Mouse (Mus musculus) myocyte (in vitro differentiated cells): ENCODE data around the gene Asic2. TPM values are rescaled to one million over a fixed set of nuclear protein-coding genes. Genes with fewer than 3 reads are reported as not detected.

Experiments
- H3K27me3 ChIP-seq: one replicate; pipeline ENCODE4 v1.6.1; 2011; ENCODE audit not compliant: control insufficient read depth, insufficient read depth, insufficient read length
- H3K36me3 ChIP-seq: one replicate; pipeline ENCODE4 v1.6.1; 2011; ENCODE audit not compliant: control insufficient read depth, insufficient read depth
- H3K4me2 ChIP-seq: one replicate; pipeline ENCODE4 v1.6.1; 2011; ENCODE audit warnings: low read depth, control low read depth
- H3K4me3 ChIP-seq: one replicate; pipeline ENCODE4 v1.5.1; 2011; ENCODE audit warnings: mild to moderate bottlenecking, control low read depth, moderate library complexity
- H3K79me2 ChIP-seq: one replicate; pipeline ENCODE4 v1.6.1; 2011; ENCODE audit not compliant: control insufficient read depth, insufficient read depth
- H3ac ChIP-seq: one replicate; pipeline ENCODE4 v1.6.1; 2011; ENCODE audit not compliant: control insufficient read depth, insufficient read length
- CEBPB ChIP-seq: IDR thresholded peaks from 2 replicates; pipeline ENCODE4 v1.6.1; 2011; ENCODE audit warnings: mild to moderate bottlenecking, moderate library complexity; ENCODE audit not compliant: poor library complexity, insufficient read depth, severe bottlenecking
- E2F4 ChIP-seq: IDR thresholded peaks from one replicate; pipeline ENCODE4 v1.6.1; 2011; ENCODE audit warnings: mild to moderate bottlenecking, control low read depth, moderate library complexity; ENCODE audit not compliant: insufficient read depth
- MAX ChIP-seq: IDR thresholded peaks from one replicate; pipeline ENCODE4 v1.6.1; 2011; ENCODE audit warnings: low read depth, mild to moderate bottlenecking, control low read depth
- MYOD1 ChIP-seq, 3 experiments: IDR thresholded peaks; one replicate each; pipeline ENCODE4 v1.6.1; 2011; ENCODE audit warnings: control low read depth in 2 of 3, low read depth in 2 of 3, mild to moderate bottlenecking in 2 of 3, moderate library complexity in 1 of 3; ENCODE audit not compliant: insufficient read length in 2 of 3, control insufficient read depth in 1 of 3
- MYOG ChIP-seq, 3 experiments: IDR thresholded peaks; one replicate each; pipeline ENCODE4 v1.6.1; 2011; ENCODE audit warnings: control low read depth in 2 of 3, low read depth in 2 of 3, mild to moderate bottlenecking in 2 of 3; ENCODE audit not compliant: insufficient read length in 2 of 3, control insufficient read depth in 1 of 3, insufficient read depth in 1 of 3
- POLR2A ChIP-seq: IDR thresholded peaks from one replicate; pipeline ENCODE4 v1.6.1; 2011; ENCODE audit warnings: low read depth, mild to moderate bottlenecking, control low read depth, moderate library complexity; ENCODE audit not compliant: insufficient read length
- POLR2AphosphoS2 ChIP-seq: IDR thresholded peaks from one replicate; pipeline ENCODE4 v1.6.1; 2011; ENCODE audit warnings: low read depth, control low read depth; ENCODE audit not compliant: insufficient read length
- REST ChIP-seq: IDR thresholded peaks from one replicate; pipeline ENCODE4 v1.6.1; 2011; ENCODE audit warnings: mild to moderate bottlenecking, control low read depth, moderate library complexity; ENCODE audit not compliant: insufficient read depth, insufficient read length
- SRF ChIP-seq: IDR thresholded peaks from one replicate; pipeline ENCODE4 v1.6.1; 2011; ENCODE audit warnings: low read depth; ENCODE audit not compliant: control insufficient read depth, insufficient read length
- TCF12 ChIP-seq: IDR thresholded peaks from one replicate; pipeline ENCODE4 v1.6.1; 2011; ENCODE audit warnings: mild to moderate bottlenecking, control low read depth; ENCODE audit not compliant: poor library complexity, insufficient read depth, severe bottlenecking
- TCF3 ChIP-seq: IDR thresholded peaks from one replicate; pipeline ENCODE4 v1.6.1; 2011; ENCODE audit warnings: low read depth, control low read depth; ENCODE audit not compliant: insufficient read length
- USF1 ChIP-seq: IDR thresholded peaks from one replicate; pipeline ENCODE4 v1.6.1; 2011; ENCODE audit warnings: low read depth, mild to moderate bottlenecking, control low read depth, moderate library complexity
- polyA plus RNA-seq: library from polyadenylated mRNA; unstranded; fragments of >200 nt; fragmentation: generic; extraction: Trizol; gene quantifications from one replicate; pipeline ENCODE4 v1.2.1, GENCODE M21; 2012; ENCODE audit warnings: missing spikeins

Asic2 gene
- polyA plus RNA-seq, 1 experiment = not detected

- H3ac ChIP-seq = no peak overlapping the region
- TF ChIP-seq MYOG (IDR thresholded peaks at IDR 0.05; ENCODE audit: control insufficient read depth in 1 of 3, insufficient read depth in 1 of 3, insufficient read length in 2 of 3, low read depth in 2 of 3) = no peak
- no peak for TF ChIP-seq MAX
- no peak for TF ChIP-seq CEBPB
- no peak for TF ChIP-seq TCF12
- TF ChIP-seq POLR2A = no peak
- TF ChIP-seq MYOD1 (IDR thresholded peaks at IDR 0.05; ENCODE audit: control insufficient read depth in 1 of 3, insufficient read length in 2 of 3, low read depth in 2 of 3) = no peak
- TF ChIP-seq POLR2AphosphoS2 = no peak
- TF ChIP-seq USF1 = no peak
- no peak for TF ChIP-seq E2F4
- no peak for TF ChIP-seq SRF
- no peak for TF ChIP-seq TCF3
- no peak for TF ChIP-seq REST
- no peak overlapping the region for H3K4me2 ChIP-seq
- H3K27me3 ChIP-seq = no peaks in the 10 kb centered on the region
- H3K36me3 ChIP-seq = no peaks in the 10 kb centered on the region
- no peaks in the 10 kb centered on the region for H3K79me2 ChIP-seq
- H3K4me3 ChIP-seq = no peak overlapping the region
Observed at GRCm38 (mm10) chr11:81671724-81672123, 296.5 kb downstream of the Asic2 start.

DNA sequence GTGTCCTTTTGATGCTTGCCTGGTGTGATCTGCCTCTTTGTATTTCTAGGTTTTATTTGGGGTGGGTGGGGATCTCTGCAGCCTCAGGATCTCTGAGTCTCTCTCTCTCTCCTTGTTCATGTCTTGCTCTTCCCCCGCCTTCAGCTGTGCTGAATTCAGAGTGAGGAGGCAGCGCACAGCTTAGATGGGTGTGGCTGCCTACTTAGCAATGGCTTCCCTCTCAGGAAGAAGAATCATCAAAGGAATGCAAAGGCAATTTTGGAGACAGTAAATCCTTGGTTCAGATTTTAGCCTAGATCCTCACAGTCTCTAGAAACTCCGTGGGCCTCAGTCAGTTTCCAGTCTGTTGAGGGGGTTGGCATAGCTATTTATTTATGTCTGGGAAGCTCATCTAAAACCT, 297.8 kb downstream of the Asic2 start:
- Histone ChIP-seq H3K79me2 (no peaks in the 10 kb centered on the region), H3ac (no peak overlapping the region), H3K36me3 (no peaks in the 10 kb centered on the region), H3K4me2 (no peak overlapping the region), H3K27me3 (no peaks in the 10 kb centered on the region), H3K4me3 (no peak overlapping the region)
- TF ChIP-seq POLR2AphosphoS2 = no peak
- no peak for TF ChIP-seq TCF12
- TF ChIP-seq MYOG (IDR thresholded peaks at IDR 0.05; ENCODE audit: control insufficient read depth in 1 of 3, insufficient read depth in 1 of 3, insufficient read length in 2 of 3, low read depth in 2 of 3) = no peak
- TF ChIP-seq TCF3 = no peak
- no peak for TF ChIP-seq USF1
- no peak for TF ChIP-seq SRF
- TF ChIP-seq POLR2A = no peak
- TF ChIP-seq REST = no peak
- TF ChIP-seq E2F4 = no peak
- no peak for TF ChIP-seq CEBPB
- TF ChIP-seq MYOD1 (IDR thresholded peaks at IDR 0.05; ENCODE audit: control insufficient read depth in 1 of 3, insufficient read length in 2 of 3, low read depth in 2 of 3) = no peak
- TF ChIP-seq MAX = no peak

GRCm38 (mm10) chr11:81658850-81659249, 309.4 kb downstream of the Asic2 start:
- no peak overlapping the region for H3K4me3 ChIP-seq
- no peak overlapping the region for H3K4me2 ChIP-seq
- H3K27me3 ChIP-seq = peaks cover 5% of the 10 kb centered on the region
- no peaks in the 10 kb centered on the region for H3K36me3 ChIP-seq
- no peak for TF ChIP-seq TCF3
- TF ChIP-seq MAX = no peak
- TF ChIP-seq REST = no peak
- no peak for TF ChIP-seq POLR2A
- TF ChIP-seq MYOD1 (IDR thresholded peaks at IDR 0.05; ENCODE audit: control insufficient read depth in 1 of 3, insufficient read length in 2 of 3, low read depth in 2 of 3) = no peak
- TF ChIP-seq USF1 = no peak
- no peak overlapping the region for H3ac ChIP-seq
- H3K79me2 ChIP-seq = no peaks in the 10 kb centered on the region

DNA sequence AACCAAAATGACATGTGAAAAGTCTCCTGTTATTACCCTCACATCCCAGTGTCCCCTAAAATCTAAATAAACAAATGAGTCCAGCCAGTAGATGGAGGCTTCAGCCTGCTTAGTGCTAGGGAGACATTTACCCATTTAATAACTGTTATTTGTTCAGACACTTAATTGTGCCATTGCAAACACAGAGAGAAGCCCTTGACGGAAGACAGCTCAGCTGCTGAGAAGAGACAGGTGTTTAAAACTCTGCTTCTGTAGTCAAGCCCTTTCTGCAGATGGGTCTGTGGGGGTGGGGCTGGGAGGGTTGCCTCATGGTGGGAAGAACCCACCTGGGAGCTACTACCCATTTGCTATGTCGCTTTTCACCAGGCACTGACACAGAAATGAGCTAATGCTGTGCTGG, 311.1 kb downstream of the Asic2 start:
- H3ac ChIP-seq = no peak overlapping the region
- no peak overlapping the region for H3K4me2 ChIP-seq
- no peaks in the 10 kb centered on the region for H3K79me2 ChIP-seq
- no peak overlapping the region for H3K4me3 ChIP-seq
- no peaks in the 10 kb centered on the region for H3K36me3 ChIP-seq
- H3K27me3 ChIP-seq = peaks cover 8% of the 10 kb centered on the region
- TF ChIP-seq CEBPB = no peak
- TF ChIP-seq MYOD1 (IDR thresholded peaks at IDR 0.05; ENCODE audit: control insufficient read depth in 1 of 3, insufficient read length in 2 of 3, low read depth in 2 of 3) = no peak
- no peak for TF ChIP-seq TCF3
- no peak for TF ChIP-seq POLR2A
- TF ChIP-seq MAX = no peak
- no peak for TF ChIP-seq TCF12
- TF ChIP-seq POLR2AphosphoS2 = no peak
- no peak for TF ChIP-seq SRF
- no peak for TF ChIP-seq USF1
- TF ChIP-seq REST = no peak
- TF ChIP-seq MYOG (IDR thresholded peaks at IDR 0.05; ENCODE audit: control insufficient read depth in 1 of 3, insufficient read depth in 1 of 3, insufficient read length in 2 of 3, low read depth in 2 of 3) = no peak
- no peak for TF ChIP-seq E2F4

DNA sequence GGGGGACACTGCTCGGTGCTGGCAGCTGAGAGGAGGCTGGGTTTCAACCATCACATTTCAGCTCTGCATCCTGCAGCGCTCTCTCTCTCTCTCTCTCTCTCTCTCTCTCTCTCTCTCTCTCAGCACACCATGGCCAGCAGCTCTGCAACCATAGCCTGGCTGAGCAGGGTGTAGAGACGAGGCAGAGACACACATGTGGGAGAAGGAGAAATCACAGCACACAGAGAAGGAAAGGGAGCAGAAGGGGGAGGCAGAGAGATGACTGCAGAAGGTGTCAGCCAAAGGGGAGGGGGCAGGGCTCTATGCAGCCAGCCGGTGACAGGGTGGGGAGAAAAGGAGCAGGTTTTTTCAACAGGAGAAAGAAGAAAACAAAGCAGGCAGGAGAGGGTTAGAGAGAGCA, 320.4 kb downstream of the Asic2 start:
- Histone ChIP-seq H3K4me3 (no peak overlapping the region), H3ac (no peak overlapping the region), H3K4me2 (no peak overlapping the region), H3K36me3 (no peaks in the 10 kb centered on the region), H3K79me2 (no peaks in the 10 kb centered on the region), H3K27me3 (peaks cover 14% of the 10 kb centered on the region)
- TF ChIP-seq TCF3 = no peak
- TF ChIP-seq E2F4 = no peak
- TF ChIP-seq CEBPB = no peak
- TF ChIP-seq POLR2A = no peak
- no peak for TF ChIP-seq MYOD1 (IDR thresholded peaks at IDR 0.05; ENCODE audit: control insufficient read depth in 1 of 3, insufficient read length in 2 of 3, low read depth in 2 of 3)
- TF ChIP-seq MYOG (IDR thresholded peaks at IDR 0.05; ENCODE audit: control insufficient read depth in 1 of 3, insufficient read depth in 1 of 3, insufficient read length in 2 of 3, low read depth in 2 of 3) = no peak
- TF ChIP-seq USF1 = no peak
- TF ChIP-seq MAX = no peak
- no peak for TF ChIP-seq SRF
- no peak for TF ChIP-seq REST
- no peak for TF ChIP-seq POLR2AphosphoS2
- no peak for TF ChIP-seq TCF12
